Mouse (Mus musculus) hindbrain, embryonic 13.5 days (tissue): ENCODE measurements around the gene Dmkn. TPM values are rescaled to one million over a fixed set of nuclear protein-coding genes. Genes with fewer than 3 reads are reported as not detected.
"Not testable (repeated sequence)": the region's sequence is repeated elsewhere in the genome, so short reads cannot be mapped to it uniquely, and the experiment has no call there.

ENCODE experiments used
- ATAC-seq: fragments of 200-750 bp; cut with Nextera tagmentation; 2 replicates; pipeline ENCODE4 v1.8.0; 2017; ENCODE audit warnings: moderate TSS enrichment; ENCODE audit not compliant: low FRiP score
- H3K27ac ChIP-seq: fragments of 300-500 bp; sonication (generic); 2 replicates; pipeline ENCODE4 v1.5.1; 2015; ENCODE audit warnings: inconsistent platforms, mild to moderate bottlenecking, moderate library complexity
- H3K27me3 ChIP-seq: fragments of 300-500 bp; sonication (generic); 2 replicates; pipeline ENCODE4 v1.6.1; 2015; ENCODE audit warnings: mild to moderate bottlenecking, inconsistent platforms
- H3K36me3 ChIP-seq: fragments of 300-500 bp; sonication (generic); 2 replicates; pipeline ENCODE4 v1.6.1; 2015; ENCODE audit warnings: mild to moderate bottlenecking, inconsistent platforms
- H3K4me1 ChIP-seq: fragments of 300-500 bp; sonication (generic); replicated peaks from 2 replicates; pipeline ENCODE4 v1.6.1; 2015; ENCODE audit warnings: inconsistent platforms
- H3K4me2 ChIP-seq: fragments of 300-500 bp; sonication (generic); 2 replicates; pipeline ENCODE4 v1.6.1; 2015; ENCODE audit warnings: inconsistent platforms, mild to moderate bottlenecking, moderate library complexity
- H3K4me3 ChIP-seq: fragments of 300-500 bp; sonication (generic); 2 replicates; pipeline ENCODE4 v1.5.1; 2015; ENCODE audit warnings: mild to moderate bottlenecking, inconsistent platforms
- H3K9ac ChIP-seq: fragments of 300-500 bp; sonication (generic); 2 replicates; pipeline ENCODE4 v1.6.1; 2015; ENCODE audit warnings: mild to moderate bottlenecking, inconsistent platforms
- H3K9me3 ChIP-seq: fragments of 300-500 bp; sonication (generic); 2 replicates; pipeline ENCODE4 v1.6.1; 2016; ENCODE audit warnings: inconsistent platforms
- WGBS: fragments of 180-500 bp; shearing (Covaris S2); methylation state at CpG from one replicate; pipeline ENCODE4 v1.1.7; 2015; 5-methylcytosine and 5-hydroxymethylcytosine counted together
- polyA plus RNA-seq: library from polyadenylated mRNA; unstranded; fragments of >200 nt; fragmentation: Nextera tagmentation; extraction: Ambion mirVana; gene quantifications from 2 replicates; pipeline ENCODE4 v1.2.1, GENCODE M21; 2015

Gene Dmkn
- polyA plus RNA-seq: 0.52 and 0.70 TPM in 2 replicates

GRCm38 (mm10) chr7:30763456-30763855 lies at the start of gene Dmkn:
TSS of gene Dmkn (plus strand) at chr7:30763756.
- no peak for ATAC-seq
- Histone ChIP-seq H3K9ac (no peak within 1 kb of the TSS), H3K36me3 (no peaks in the 10 kb centered on the region), H3K9me3 (no peaks in the 10 kb centered on the region), H3K4me3 (no peak within 1 kb of the TSS), H3K4me1 (0 out of 2 replicates have a peak, but pooled peaks cover 5% of the 10 kb centered on the region), H3K27ac (no peak within 1 kb of the TSS), H3K27me3 (0 out of 2 replicates have a peak, but pooled peaks cover 9% of the 10 kb centered on the region), H3K4me2 (no peak within 1 kb of the TSS)
- 38% methylated on average over 5 of the region's 5 CpGs for WGBS

GRCm38 (mm10) chr7:30717006-30717715 lies 46.4 kb upstream of the Dmkn start:
- H3K4me2 ChIP-seq: peak overlapping the region; percentile 57
- peaks cover 44% of the 10 kb centered on the region for H3K27me3 ChIP-seq
- 1% methylated on average over 43 of the region's 43 CpGs for WGBS
- ATAC-seq: peak; percentile 89
- H3K27ac ChIP-seq: no peak overlapping the region
- no peaks in the 10 kb centered on the region for H3K9me3 ChIP-seq
- H3K4me3 ChIP-seq: peak overlapping the region; percentile 34
- H3K36me3 ChIP-seq: no peaks in the 10 kb centered on the region
- peak overlapping the region; percentile 51; the same call in 1 of the 2 replicates for H3K9ac ChIP-seq
- H3K4me1 ChIP-seq: peaks cover 16% of the 10 kb centered on the region

- Histone ChIP-seq H3K27ac (no peak overlapping the region), H3K9ac (peak overlapping the region; percentile 51; the same call in 1 of the 2 replicates), H3K4me1 (peaks cover 16% of the 10 kb centered on the region), H3K9me3 (no peaks in the 10 kb centered on the region), H3K27me3 (peaks cover 44% of the 10 kb centered on the region), H3K4me2 (peak overlapping the region; percentile 57), H3K36me3 (no peaks in the 10 kb centered on the region), H3K4me3 (peak overlapping the region; percentile 34)
- WGBS: 6% methylated on average over 14 of the region's 14 CpGs
- ATAC-seq: no peak; the same call in 1 of the 2 replicates
Observed at GRCm38 (mm10) chr7:30717716-30718046, 45.9 kb upstream of the Dmkn start.

GRCm38 (mm10) chr7:30719669-30720068 lies 43.9 kb upstream of the Dmkn start:
- peaks cover 16% of the 10 kb centered on the region for H3K4me1 ChIP-seq
- no peaks in the 10 kb centered on the region for H3K36me3 ChIP-seq
- no peak overlapping the region for H3K9ac ChIP-seq
- no peak overlapping the region for H3K4me2 ChIP-seq
- 91% methylated on average over 5 of the region's 5 CpGs for WGBS
- H3K27ac ChIP-seq: no peak overlapping the region
- ATAC-seq: no peak
- H3K9me3 ChIP-seq: no peaks in the 10 kb centered on the region
- peaks cover 40% of the 10 kb centered on the region for H3K27me3 ChIP-seq
- no peak overlapping the region for H3K4me3 ChIP-seq

- H3K36me3 ChIP-seq: peaks cover 11% of the 10 kb centered on the region; the same call in 1 of the 2 replicates
- no peak for ATAC-seq
- no peak overlapping the region for H3K27ac ChIP-seq
- no peak overlapping the region for H3K4me3 ChIP-seq
- WGBS: 60% methylated on average over 7 of the region's 7 CpGs
- no peak overlapping the region for H3K9ac ChIP-seq
- no peak overlapping the region for H3K4me2 ChIP-seq
- H3K27me3 ChIP-seq: peaks cover 24% of the 10 kb centered on the region
- H3K9me3 ChIP-seq: no peaks in the 10 kb centered on the region
- peaks cover 16% of the 10 kb centered on the region for H3K4me1 ChIP-seq
Observed at GRCm38 (mm10) chr7:30721286-30721685, 42.3 kb upstream of the Dmkn start.

- H3K36me3 ChIP-seq: peaks cover 24% of the 10 kb centered on the region
- H3K9ac ChIP-seq: no peak overlapping the region
- H3K9me3 ChIP-seq: no peaks in the 10 kb centered on the region
- 76% methylated on average over 6 of the region's 6 CpGs for WGBS
- H3K27me3 ChIP-seq: peaks cover 5% of the 10 kb centered on the region; the same call in 1 of the 2 replicates
- peaks cover 15% of the 10 kb centered on the region for H3K4me1 ChIP-seq
- no peak overlapping the region for H3K4me2 ChIP-seq
- ATAC-seq: no peak
- no peak overlapping the region for H3K4me3 ChIP-seq
- H3K27ac ChIP-seq: no peak overlapping the region
Observed at GRCm38 (mm10) chr7:30723274-30723953, 40.1 kb upstream of the Dmkn start.

- 86% methylated on average over 6 of the region's 6 CpGs for WGBS
- H3K36me3 ChIP-seq: peaks cover 41% of the 10 kb centered on the region
- no peak overlapping the region for H3K27ac ChIP-seq
- H3K27me3 ChIP-seq: no peaks in the 10 kb centered on the region
- ATAC-seq: no peak
- H3K9ac ChIP-seq: peak overlapping the region; percentile 83
- H3K9me3 ChIP-seq: no peaks in the 10 kb centered on the region
- peak overlapping the region; percentile 75 for H3K4me2 ChIP-seq
- H3K4me3 ChIP-seq: peak overlapping the region; percentile 78
- peaks cover 36% of the 10 kb centered on the region for H3K4me1 ChIP-seq
Observed at GRCm38 (mm10) chr7:30728214-30728613, 35.3 kb upstream of the Dmkn start.

- peaks cover 36% of the 10 kb centered on the region for H3K4me1 ChIP-seq
- peaks cover 47% of the 10 kb centered on the region for H3K36me3 ChIP-seq
- H3K9ac ChIP-seq: peak overlapping the region; percentile 83
- peak overlapping the region; percentile 95 for H3K27ac ChIP-seq
- peak; percentile 58 for ATAC-seq
- peak overlapping the region; percentile 75 for H3K4me2 ChIP-seq
- 8% methylated on average over 26 of the region's 26 CpGs for WGBS
- no peaks in the 10 kb centered on the region for H3K9me3 ChIP-seq
- no peaks in the 10 kb centered on the region for H3K27me3 ChIP-seq
- H3K4me3 ChIP-seq: peak overlapping the region; percentile 78
Observed at GRCm38 (mm10) chr7:30728739-30729395, 34.7 kb upstream of the Dmkn start.

- peak; percentile 97 for ATAC-seq
- H3K27me3 ChIP-seq: no peaks in the 10 kb centered on the region
Observed at GRCm38 (mm10) chr7:30729396-30730063, 34.0 kb upstream of the Dmkn start, which contains the start of gene Tmem147. TSS of gene Tmem147 (minus strand) at chr7:30729540.

GRCm38 (mm10) chr7:30730064-30730722 lies 33.4 kb upstream of the Dmkn start:
- not testable (repeated sequence) for ATAC-seq, H3K27me3 ChIP-seq, H3K9me3 ChIP-seq
- Histone ChIP-seq H3K9ac (peak overlapping the region; percentile 83), H3K27ac (peak overlapping the region; percentile 95), H3K36me3 (peaks cover 57% of the 10 kb centered on the region), H3K4me2 (peak overlapping the region; percentile 75), H3K4me3 (peak overlapping the region; percentile 78), H3K4me1 (peaks cover 36% of the 10 kb centered on the region)
- 18% methylated on average over 10 of the region's 22 CpGs for WGBS

More at GRCm38 (mm10) chr7:30729396-30730063, 34.0 kb upstream of the Dmkn start, which contains the start of gene Tmem147:
- Histone ChIP-seq H3K9me3 (no peaks in the 10 kb centered on the region), H3K4me1 (peaks cover 36% of the 10 kb centered on the region), H3K36me3 (peaks cover 53% of the 10 kb centered on the region), H3K4me2 (peak within 1 kb of the TSS; percentile 75), H3K9ac (peak within 1 kb of the TSS; percentile 83), H3K4me3 (peak within 1 kb of the TSS; percentile 78), H3K27ac (peak within 1 kb of the TSS; percentile 95)
- under 1% methylated on average over 60 of the region's 60 CpGs for WGBS

- H3K4me2 ChIP-seq: no peak overlapping the region
- H3K36me3 ChIP-seq: peaks cover 77% of the 10 kb centered on the region
- WGBS: 87% methylated on average over 3 of the region's 3 CpGs
- H3K4me1 ChIP-seq: peaks cover 8% of the 10 kb centered on the region
- H3K9me3 ChIP-seq: no peaks in the 10 kb centered on the region
- no peaks in the 10 kb centered on the region for H3K27me3 ChIP-seq
- H3K9ac ChIP-seq: no peak overlapping the region
- H3K4me3 ChIP-seq: no peak overlapping the region
- ATAC-seq: no peak
- H3K27ac ChIP-seq: no peak overlapping the region
Observed at GRCm38 (mm10) chr7:30736211-30736610, 27.3 kb upstream of the Dmkn start.
